Mouse (Mus musculus): ENCODE measurements around the gene Chil1.

DNA sequence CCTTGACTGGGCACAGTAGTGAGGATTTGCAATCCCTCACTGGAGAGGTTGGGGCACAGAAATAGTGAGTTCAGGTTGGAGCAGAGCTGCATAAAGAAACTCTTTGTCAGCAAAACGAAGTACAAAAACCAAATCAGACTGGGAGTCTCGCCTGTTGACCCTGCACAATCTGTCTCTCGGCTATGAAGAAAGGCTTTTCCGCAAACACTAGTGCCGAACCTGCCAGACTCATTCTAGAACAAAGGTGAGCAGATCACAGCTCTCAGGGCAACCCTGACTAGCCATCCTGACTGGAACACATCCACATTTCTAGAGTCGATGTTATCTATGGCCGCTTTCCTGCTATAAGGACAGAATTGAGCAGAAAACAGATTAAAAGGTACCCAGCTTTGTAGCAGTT is 8.9 kb upstream of the Chil1 start:
- no peak for TF ChIP-seq TCF12 (IDR thresholded peaks at IDR 0.05; ENCODE audit: low read depth, low read length)
- TF ChIP-seq MXI1 (IDR thresholded peaks at IDR 0.05; ENCODE audit: low read depth, low read length): no peak
- TF ChIP-seq ZKSCAN1 (IDR thresholded peaks at IDR 0.05; ENCODE audit: borderline replicate concordance, low read depth, low read length): no peak
- TF ChIP-seq MAX (IDR thresholded peaks at IDR 0.05; ENCODE audit: low read length): no peak
- TF ChIP-seq POLR2A (IDR thresholded peaks at IDR 0.05; ENCODE audit: low read depth, low read length): no peak
- TF ChIP-seq CTCF (conservative IDR thresholded peaks at IDR 0.05 in 1 of 2, IDR thresholded peaks at IDR 0.05 in 1 of 2; ENCODE audit: low read depth in 2 of 2, low read length in 2 of 2): no peak
- TF ChIP-seq E2F4 (IDR thresholded peaks at IDR 0.05; ENCODE audit: insufficient replicate concordance, low read depth, low read length): no peak
- no peak for TF ChIP-seq KAT2A (IDR thresholded peaks at IDR 0.05; ENCODE audit: insufficient replicate concordance, low read length)
- no peak for TF ChIP-seq MEF2A (IDR thresholded peaks at IDR 0.05; ENCODE audit: borderline replicate concordance, low read depth, low read length)
- no peak for TF ChIP-seq EP300 (IDR thresholded peaks at IDR 0.05; ENCODE audit: low read length)
